Mouse (Mus musculus): ENCODE results near the gene Mapk7. TPM values are rescaled to one million over a fixed set of nuclear protein-coding genes. Genes with fewer than 3 reads are reported as not detected.

Gene Mapk7
- polyA plus RNA-seq, 1 experiment from 2014 or later: 61.9 TPM

DNA sequence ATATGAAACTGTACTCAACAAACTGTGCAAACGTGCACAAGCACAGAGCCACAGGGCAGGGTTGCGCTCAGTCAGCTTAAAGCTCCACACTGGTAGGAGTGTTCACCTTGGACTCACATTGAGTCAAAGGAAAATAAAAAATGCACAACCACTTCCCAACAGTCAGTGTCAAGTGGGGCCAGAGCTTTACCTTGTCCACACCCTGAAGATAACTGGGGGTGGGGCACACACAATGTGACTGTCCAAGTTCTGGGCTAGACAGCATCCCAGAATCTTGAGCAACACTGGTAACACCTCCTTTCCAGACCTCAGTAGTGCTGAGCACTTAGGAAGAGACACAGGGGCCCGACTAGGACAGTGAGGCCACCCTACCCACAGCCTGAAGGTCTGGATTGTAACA is 24.7 kb upstream of the Mapk7 start:
- no peak overlapping the region for H3K4me2 ChIP-seq (replicated peaks)
- no peak for ATAC-seq (ENCODE audit: insufficient number of reproducible peaks, low FRiP score, low TSS enrichment, low read depth)
- WGBS: 84% methylated on average over 3 of the region's 3 CpGs
- no peak overlapping the region for H3K27ac ChIP-seq (replicated peaks)
- no peaks in the 10 kb centered on the region for H3K4me1 ChIP-seq
- no peak overlapping the region for H3K4me3 ChIP-seq (replicated peaks)
- H3K27me3 ChIP-seq: no peaks in the 10 kb centered on the region
- no peaks in the 10 kb centered on the region for H3K9me3 ChIP-seq (replicated peaks)
- peaks cover 64% of the 10 kb centered on the region for H3K36me3 ChIP-seq
- no peak overlapping the region for H3K9ac ChIP-seq

DNA sequence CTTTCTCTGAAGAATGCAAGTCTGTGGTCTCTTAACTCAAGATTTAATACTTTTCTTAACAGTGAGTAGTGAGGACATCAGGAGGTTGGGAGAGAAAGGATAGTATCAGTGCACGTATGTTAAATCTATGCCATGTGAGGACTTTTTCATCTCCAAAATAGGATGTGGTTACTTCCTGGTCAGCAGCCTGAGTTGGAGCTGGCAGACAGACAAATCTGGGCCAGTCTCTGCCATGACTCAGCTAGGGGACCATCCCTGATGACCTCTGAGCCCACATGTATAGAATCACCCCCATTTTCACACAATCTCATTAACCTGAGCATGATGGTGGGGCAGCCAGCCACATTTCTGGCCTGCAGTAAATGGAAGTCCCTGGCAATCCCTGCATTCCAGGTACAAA is 23.8 kb upstream of the Mapk7 start:
- no peak overlapping the region for H3K4me3 ChIP-seq (replicated peaks)
- H3K27ac ChIP-seq (replicated peaks): no peak overlapping the region
- H3K27me3 ChIP-seq: no peaks in the 10 kb centered on the region
- no peaks in the 10 kb centered on the region for H3K4me1 ChIP-seq
- H3K36me3 ChIP-seq: peaks cover 64% of the 10 kb centered on the region
- no peak overlapping the region for H3K4me2 ChIP-seq (replicated peaks)
- no peak for ATAC-seq (ENCODE audit: insufficient number of reproducible peaks, low FRiP score, low TSS enrichment, low read depth)
- H3K9me3 ChIP-seq (replicated peaks): no peaks in the 10 kb centered on the region
- H3K9ac ChIP-seq: no peak overlapping the region
- 71% methylated on average over 1 of the region's 1 CpGs for WGBS

DNA sequence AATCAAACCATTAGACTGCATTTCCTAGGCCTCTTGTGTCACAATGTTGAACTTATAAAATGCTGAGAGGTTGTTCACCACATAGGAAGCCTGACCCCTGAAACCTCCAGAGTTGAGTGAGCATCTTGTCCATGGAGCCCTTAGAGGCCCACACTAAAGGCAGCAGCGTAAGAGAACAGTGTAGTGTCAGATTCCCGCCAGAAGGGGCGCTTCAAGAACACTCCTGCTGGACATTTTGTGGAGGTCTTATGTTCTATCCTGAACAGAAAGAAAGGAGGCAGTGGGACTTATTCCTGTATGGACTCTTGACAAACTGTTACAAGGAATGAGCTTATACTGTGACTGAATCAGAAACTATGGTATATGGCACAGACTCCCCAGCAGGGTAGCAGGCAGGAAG is 20.7 kb upstream of the Mapk7 start:
- Histone ChIP-seq H3K27me3 (no peaks in the 10 kb centered on the region), H3K9me3 (replicated peaks) (no peaks in the 10 kb centered on the region), H3K27ac (replicated peaks) (no peak overlapping the region), H3K9ac (no peak overlapping the region), H3K4me1 (no peaks in the 10 kb centered on the region), H3K4me3 (replicated peaks) (no peak overlapping the region), H3K36me3 (peaks cover 39% of the 10 kb centered on the region), H3K4me2 (replicated peaks) (no peak overlapping the region)
- 35% methylated on average over 3 of the region's 3 CpGs for WGBS
- ATAC-seq (ENCODE audit: insufficient number of reproducible peaks, low FRiP score, low TSS enrichment, low read depth): no peak

DNA sequence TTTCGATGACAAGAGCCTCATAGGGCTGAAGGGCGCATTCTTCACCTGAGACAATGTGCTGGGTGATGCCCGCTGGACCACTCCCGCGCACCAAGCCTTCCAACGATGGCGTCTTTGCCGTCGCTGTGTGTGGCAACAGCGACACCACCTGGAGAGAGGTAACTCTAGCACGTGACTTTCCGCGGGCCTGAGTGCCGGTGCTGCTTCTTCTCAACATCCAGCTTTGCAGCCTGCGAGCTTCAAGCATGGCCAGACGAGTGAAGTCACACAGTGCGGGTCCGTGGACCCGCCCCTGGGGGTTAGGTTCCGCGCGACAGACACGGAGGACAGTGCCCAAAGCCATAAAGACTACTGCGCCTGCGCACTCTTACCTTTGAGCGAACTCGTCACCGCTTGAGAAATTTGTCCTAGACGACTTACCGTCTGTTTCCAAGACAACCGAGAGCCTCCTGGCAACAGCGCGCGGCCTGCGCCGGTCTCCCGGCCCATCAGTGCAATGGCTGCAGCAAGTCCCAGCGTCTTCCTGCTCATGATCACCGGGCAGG is 10.6 kb upstream of the Mapk7 start, which contains the start of gene B9d1:
Gene B9d1 (plus strand): TSS at position 432 of the 545 bp plus-strand sequence.
- peak within 1 kb of the TSS; percentile 83 for H3K27ac ChIP-seq (replicated peaks)
- WGBS: under 1% methylated on average over 39 of the region's 39 CpGs

DNA sequence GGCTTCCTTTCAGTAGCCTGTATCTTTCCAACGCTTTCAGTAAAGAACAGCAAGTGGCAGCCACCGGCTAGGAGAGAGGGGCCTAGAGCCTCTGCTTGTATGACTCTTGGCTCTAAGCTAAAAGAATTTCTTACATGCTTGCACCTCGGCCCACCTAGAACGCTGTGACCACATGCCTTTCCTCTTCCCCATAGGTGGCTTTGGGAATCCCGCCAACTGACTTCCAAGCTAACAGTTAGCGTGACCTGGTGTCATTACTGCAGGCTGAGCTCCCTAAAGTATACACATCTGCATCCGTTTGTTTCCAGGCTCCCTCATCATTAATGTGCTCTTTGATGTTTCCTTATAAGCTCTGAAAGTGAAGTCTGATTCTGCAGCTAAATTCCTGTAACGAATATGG is 9.7 kb upstream of the Mapk7 start:
- Histone ChIP-seq H3K9me3 (replicated peaks) (no peaks in the 10 kb centered on the region), H3K9ac (no peak overlapping the region), H3K4me3 (replicated peaks) (no peak overlapping the region), H3K27me3 (no peaks in the 10 kb centered on the region), H3K27ac (replicated peaks) (no peak overlapping the region), H3K4me1 (peaks cover 14% of the 10 kb centered on the region), H3K4me2 (replicated peaks) (peak overlapping the region; percentile 75; the same call in 1 of the 2 replicates), H3K36me3 (no peaks in the 10 kb centered on the region)
- ATAC-seq (ENCODE audit: insufficient number of reproducible peaks, low FRiP score, low TSS enrichment, low read depth): no peak
- 49% methylated on average over 8 of the region's 8 CpGs for WGBS

More for the DNA sequence above, 10.6 kb upstream of the Mapk7 start, which contains the start of gene B9d1:
- peaks cover 6% of the 10 kb centered on the region; the same call in 1 of the 2 replicates for H3K36me3 ChIP-seq
- peak within 1 kb of the TSS; percentile 75 for H3K4me2 ChIP-seq (replicated peaks)
- H3K4me1 ChIP-seq: peaks cover 14% of the 10 kb centered on the region
- no peaks in the 10 kb centered on the region for H3K9me3 ChIP-seq (replicated peaks)
- ATAC-seq (ENCODE audit: insufficient number of reproducible peaks, low FRiP score, low TSS enrichment, low read depth): peak; percentile 85
- H3K9ac ChIP-seq: peak within 1 kb of the TSS; percentile 61
- H3K27me3 ChIP-seq: no peaks in the 10 kb centered on the region
- H3K4me3 ChIP-seq (replicated peaks): peak within 1 kb of the TSS; percentile 67

DNA sequence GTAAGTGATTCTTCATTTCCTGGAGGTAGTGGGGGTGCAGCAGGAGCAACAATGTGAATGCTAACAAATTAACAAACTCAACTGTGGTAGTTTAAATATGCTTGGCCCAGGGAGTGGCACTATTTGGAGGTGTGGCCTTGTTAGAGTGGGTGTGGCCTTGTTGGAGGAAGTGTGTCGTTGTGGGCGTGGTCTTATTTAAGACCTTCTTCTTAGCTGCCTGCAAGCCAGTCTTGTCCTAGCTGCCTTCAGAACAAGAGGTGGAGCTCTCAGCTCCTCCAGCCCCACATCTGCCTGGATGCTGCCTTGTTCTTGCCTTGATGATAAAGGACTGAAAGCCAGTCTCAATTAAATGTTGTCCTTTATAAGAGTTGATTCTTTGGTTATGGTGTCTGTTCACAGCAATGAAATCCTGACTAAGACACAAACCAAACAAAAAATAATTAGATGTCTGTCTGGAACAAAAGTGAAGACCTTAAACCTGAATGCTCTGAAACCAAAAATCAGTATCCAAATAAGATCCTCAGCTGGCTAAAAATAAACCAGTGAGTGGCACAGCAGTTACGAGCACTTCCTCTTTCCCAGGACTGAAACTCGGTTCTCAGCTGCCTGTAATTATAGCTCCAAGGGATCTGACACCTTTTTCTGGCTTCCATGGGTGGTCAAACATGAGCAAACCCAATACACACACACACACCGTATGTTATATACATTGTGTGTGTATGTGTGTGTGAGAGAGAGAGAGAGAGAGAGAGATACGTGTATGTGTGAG is 4.7 kb upstream of the Mapk7 start:
- H3K9ac ChIP-seq: no peak overlapping the region
- peaks cover 6% of the 10 kb centered on the region; the same call in 1 of the 2 replicates for H3K4me1 ChIP-seq
- no peak for ATAC-seq (ENCODE audit: insufficient number of reproducible peaks, low FRiP score, low TSS enrichment, low read depth)
- H3K27me3 ChIP-seq: no peaks in the 10 kb centered on the region
- H3K9me3 ChIP-seq (replicated peaks): no peaks in the 10 kb centered on the region
- no peaks in the 10 kb centered on the region for H3K36me3 ChIP-seq
- H3K27ac ChIP-seq (replicated peaks): no peak overlapping the region
- no peak overlapping the region for H3K4me3 ChIP-seq (replicated peaks)
- 64% methylated on average over 6 of the region's 6 CpGs for whole genome bisulfite sequencing
- H3K4me2 ChIP-seq (replicated peaks): no peak overlapping the region

DNA sequence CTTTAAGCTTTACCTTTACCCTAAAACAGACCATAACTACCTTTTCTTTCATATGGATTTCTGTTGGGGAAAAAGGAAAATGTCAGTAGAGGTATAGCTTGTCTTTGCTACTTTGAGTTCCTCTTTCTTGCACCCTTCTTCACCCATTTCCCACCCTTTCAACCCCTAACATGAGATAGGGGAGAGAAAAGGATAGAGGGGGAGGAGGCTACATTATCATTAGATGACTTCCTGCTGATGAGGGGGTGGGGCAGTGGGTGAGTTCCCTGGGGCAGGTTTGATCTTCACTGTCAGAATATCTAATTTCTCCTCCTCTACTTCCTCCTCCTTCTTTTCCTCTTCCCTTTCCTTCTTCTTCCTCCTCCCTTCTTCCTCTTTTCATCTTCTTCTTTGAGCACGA is 3.3 kb upstream of the Mapk7 start:
- WGBS: 87% methylated on average over 1 of the region's 1 CpGs
- no peaks in the 10 kb centered on the region for H3K27me3 ChIP-seq
- H3K36me3 ChIP-seq: 0 out of 2 replicates have a peak, but pooled peaks cover 2% of the 10 kb centered on the region
- H3K9ac ChIP-seq: no peak overlapping the region
- H3K4me2 ChIP-seq (replicated peaks): no peak overlapping the region
- H3K4me1 ChIP-seq: peaks cover 16% of the 10 kb centered on the region
- H3K27ac ChIP-seq (replicated peaks): no peak overlapping the region
- ATAC-seq (ENCODE audit: insufficient number of reproducible peaks, low FRiP score, low TSS enrichment, low read depth): no peak
- H3K4me3 ChIP-seq (replicated peaks): no peak overlapping the region
- no peaks in the 10 kb centered on the region for H3K9me3 ChIP-seq (replicated peaks)

DNA sequence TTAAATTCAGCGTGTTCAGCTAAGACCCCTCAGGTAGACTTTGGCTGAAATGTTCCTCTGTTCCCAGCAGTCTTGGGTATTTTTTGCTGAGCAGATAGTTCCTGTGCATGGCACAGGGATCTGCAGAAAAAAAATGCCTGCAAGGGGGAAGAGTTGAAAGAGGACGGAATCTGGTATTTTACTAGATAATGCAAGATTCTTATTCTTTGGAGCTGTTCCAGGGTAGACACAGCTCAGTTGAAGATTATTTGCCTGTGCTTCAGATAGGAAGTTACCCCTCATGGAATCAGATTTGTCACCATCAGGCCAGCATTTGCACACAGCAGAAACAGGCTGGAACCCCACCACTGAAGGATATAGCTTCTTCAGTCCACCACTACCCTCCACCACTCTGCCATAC is 1.3 kb upstream of the Mapk7 start:
- Histone ChIP-seq H3K4me2 (replicated peaks) (no peak overlapping the region), H3K36me3 (peaks cover 21% of the 10 kb centered on the region), H3K4me3 (replicated peaks) (no peak overlapping the region), H3K4me1 (peaks cover 27% of the 10 kb centered on the region), H3K9me3 (replicated peaks) (no peaks in the 10 kb centered on the region), H3K9ac (no peak overlapping the region), H3K27ac (replicated peaks) (peak overlapping the region; percentile 93; the same call in 1 of the 2 replicates), H3K27me3 (no peaks in the 10 kb centered on the region)
- WGBS: 83% methylated on average over 2 of the region's 2 CpGs
- ATAC-seq (ENCODE audit: insufficient number of reproducible peaks, low FRiP score, low TSS enrichment, low read depth): no peak

DNA sequence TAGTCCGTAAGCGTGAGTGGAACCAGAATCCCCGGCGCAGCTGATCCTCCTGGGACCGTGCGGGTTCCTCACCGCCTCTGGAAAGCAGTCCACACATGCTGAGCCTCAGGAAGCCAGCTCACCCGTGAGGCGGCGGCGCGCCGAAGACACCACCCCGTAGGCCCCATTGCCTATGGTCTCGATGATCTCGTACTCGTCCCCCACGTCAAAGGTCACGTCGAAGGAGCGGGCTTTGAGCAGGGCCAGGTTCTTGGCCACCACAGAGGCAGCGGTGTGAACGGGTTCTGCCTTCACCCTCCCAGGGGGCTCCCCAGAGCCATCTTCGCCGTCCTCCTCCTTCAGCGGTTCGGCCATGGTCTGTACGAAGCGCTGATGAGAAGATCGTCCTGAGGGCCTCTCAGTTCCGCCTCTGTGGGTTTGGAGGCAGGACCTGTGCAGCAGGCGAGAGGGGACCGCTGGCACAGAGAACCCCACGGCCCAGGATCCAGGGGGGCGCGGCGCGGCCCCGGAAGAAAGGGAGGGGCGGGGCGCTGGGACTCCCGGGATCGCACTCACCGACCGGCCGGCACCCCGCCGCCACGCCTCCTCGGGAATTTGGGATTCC is 579 bp downstream of the Mapk7 start:
- peak; percentile 31 for ATAC-seq (ENCODE audit: insufficient number of reproducible peaks, low FRiP score, low TSS enrichment, low read depth)
- no peaks in the 10 kb centered on the region for H3K9me3 ChIP-seq (replicated peaks)
- H3K4me2 ChIP-seq (replicated peaks): peak overlapping the region; percentile 85
- peak overlapping the region; percentile 93 for H3K27ac ChIP-seq (replicated peaks)
- H3K36me3 ChIP-seq: peaks cover 40% of the 10 kb centered on the region
- WGBS: under 1% methylated on average over 50 of the region's 50 CpGs
- peaks cover 40% of the 10 kb centered on the region for H3K4me1 ChIP-seq
- no peaks in the 10 kb centered on the region for H3K27me3 ChIP-seq
- H3K4me3 ChIP-seq (replicated peaks): peak overlapping the region; percentile 72
- peak overlapping the region; percentile 73 for H3K9ac ChIP-seq

DNA sequence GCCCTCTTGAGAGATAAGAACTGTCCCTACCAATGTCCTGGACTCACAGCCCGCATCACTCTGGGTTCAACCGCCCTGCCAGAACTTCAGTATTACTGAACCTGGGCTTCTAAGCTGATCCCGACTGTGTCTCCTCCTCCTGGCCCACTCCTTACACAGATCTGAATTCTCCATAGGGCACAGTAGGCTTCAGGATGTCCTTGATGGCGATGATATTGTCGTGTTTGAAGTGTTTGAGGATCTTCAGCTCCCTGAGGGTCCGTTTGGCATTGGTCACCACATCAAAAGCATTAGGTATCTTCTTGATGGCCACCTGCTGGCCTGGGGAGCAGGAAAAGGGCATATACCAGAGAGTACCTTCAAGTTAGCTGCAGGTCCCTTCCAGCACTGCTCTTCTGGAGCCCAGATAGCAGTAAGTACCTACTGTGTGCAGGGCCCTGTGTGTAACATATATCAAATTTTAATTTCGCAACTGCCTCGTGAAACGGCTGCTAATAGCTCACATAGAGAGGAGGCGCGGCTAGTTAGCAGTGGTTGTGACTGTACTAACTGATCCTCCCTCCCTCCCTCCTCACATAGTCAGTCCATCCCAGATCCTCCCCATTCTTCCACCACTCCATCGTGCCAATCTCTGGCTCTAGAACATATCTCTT is 1.3 kb downstream of the Mapk7 start:
- peaks cover 46% of the 10 kb centered on the region for H3K4me1 ChIP-seq
- peak overlapping the region; percentile 73 for H3K9ac ChIP-seq
- no peaks in the 10 kb centered on the region for H3K9me3 ChIP-seq (replicated peaks)
- no peak for ATAC-seq (ENCODE audit: insufficient number of reproducible peaks, low FRiP score, low TSS enrichment, low read depth)
- H3K4me3 ChIP-seq (replicated peaks): peak overlapping the region; percentile 72
- H3K27ac ChIP-seq (replicated peaks): peak overlapping the region; percentile 93; the same call in 1 of the 2 replicates
- H3K36me3 ChIP-seq: peaks cover 46% of the 10 kb centered on the region
- WGBS: 64% methylated on average over 12 of the region's 12 CpGs
- H3K27me3 ChIP-seq: no peaks in the 10 kb centered on the region
- H3K4me2 ChIP-seq (replicated peaks): peak overlapping the region; percentile 85

DNA sequence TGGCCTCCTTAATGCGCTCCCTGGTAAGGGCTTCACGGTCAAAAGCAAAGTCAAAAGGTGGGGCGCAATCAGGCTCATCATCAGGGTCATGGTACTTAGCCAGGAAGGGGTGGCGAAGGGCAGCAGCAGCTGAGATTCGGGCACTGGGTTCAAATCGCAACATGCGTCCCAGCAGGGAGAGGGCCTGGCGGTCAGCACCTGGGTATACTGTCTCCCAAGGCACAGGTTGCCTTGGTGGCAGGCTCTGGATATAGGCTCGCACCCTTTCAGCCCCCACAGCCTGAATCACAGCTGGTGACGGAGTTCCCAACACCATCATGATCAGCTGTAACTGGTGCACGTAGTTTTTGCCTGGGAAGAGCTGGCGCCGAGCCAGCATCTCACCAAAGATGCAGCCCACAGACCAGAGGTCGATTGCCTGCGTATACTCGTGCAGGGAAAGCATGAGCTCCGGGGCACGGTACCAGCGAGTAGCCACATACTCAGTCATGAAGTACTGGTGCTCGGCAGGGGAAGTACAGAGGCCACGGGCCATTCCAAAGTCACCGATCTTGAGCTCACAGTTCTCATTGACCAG is 3.2 kb downstream of the Mapk7 start:
- 92% methylated on average over 22 of the region's 22 CpGs for WGBS
- no peak overlapping the region for H3K9ac ChIP-seq
- ATAC-seq (ENCODE audit: insufficient number of reproducible peaks, low FRiP score, low TSS enrichment, low read depth): no peak

More for the DNA sequence above, 3.2 kb downstream of the Mapk7 start:
- Histone ChIP-seq H3K4me2 (replicated peaks) (no peak overlapping the region), H3K27ac (replicated peaks) (no peak overlapping the region), H3K4me1 (peaks cover 65% of the 10 kb centered on the region), H3K4me3 (replicated peaks) (no peak overlapping the region), H3K9me3 (replicated peaks) (no peaks in the 10 kb centered on the region), H3K27me3 (no peaks in the 10 kb centered on the region), H3K36me3 (peaks cover 51% of the 10 kb centered on the region)
